Mouse (Mus musculus) limb, embryonic 14.5 days (tissue): ENCODE results near the gene Fkbp4. TPM values are rescaled to one million over a fixed set of nuclear protein-coding genes. Genes with fewer than 3 reads are reported as not detected.

Experiments used
- ATAC-seq: fragments of 200-750 bp; cut with Nextera tagmentation; 2 replicates; pipeline ENCODE4 v1.8.0; 2017; ENCODE audit warnings: low read depth, moderate number of reproducible peaks, moderate TSS enrichment; ENCODE audit not compliant: low FRiP score
- DNase-seq: peaks from one replicate; pipeline ENCODE4 v3.0.0-alpha.2; 2015; ENCODE audit warnings: low spot score
- H3K27ac ChIP-seq: fragments of 300-500 bp; sonication (generic); replicated peaks from 2 replicates; pipeline ENCODE4 v1.5.1; 2014; ENCODE audit warnings: low read depth, mild to moderate bottlenecking, low read length, moderate library complexity, mixed read lengths
- H3K27me3 ChIP-seq: fragments of 300-500 bp; sonication (generic); 2 replicates; pipeline ENCODE4 v1.6.1; 2014; ENCODE audit warnings: low read length, mixed read lengths; ENCODE audit not compliant: control insufficient read depth, insufficient read depth
- H3K36me3 ChIP-seq: fragments of 300-500 bp; sonication (generic); 2 replicates; pipeline ENCODE4 v1.6.1; 2014; ENCODE audit warnings: mild to moderate bottlenecking, low read length, moderate library complexity, mixed read lengths; ENCODE audit not compliant: control insufficient read depth, insufficient read depth
- H3K4me1 ChIP-seq: fragments of 300-500 bp; sonication (generic); 2 replicates; pipeline ENCODE4 v1.6.1; 2014; ENCODE audit warnings: antibody characterized with exemption, low read length, mixed read lengths; ENCODE audit not compliant: control insufficient read depth, insufficient read depth
- H3K4me2 ChIP-seq: fragments of 300-500 bp; sonication (generic); replicated peaks from 2 replicates; pipeline ENCODE4 v1.6.1; 2014; ENCODE audit warnings: low read depth, mild to moderate bottlenecking, low read length, moderate library complexity; ENCODE audit not compliant: severe bottlenecking
- H3K4me3 ChIP-seq: fragments of 300-500 bp; sonication (generic); replicated peaks from 2 replicates; pipeline ENCODE4 v1.5.1; 2014; ENCODE audit warnings: low read length
- H3K9ac ChIP-seq: fragments of 300-500 bp; sonication (generic); 2 replicates; pipeline ENCODE4 v1.6.1; 2014; ENCODE audit warnings: mild to moderate bottlenecking, low read depth, low read length, moderate library complexity; ENCODE audit not compliant: severe bottlenecking
- H3K9me3 ChIP-seq: fragments of 300-500 bp; sonication (generic); 2 replicates; pipeline ENCODE4 v1.6.1; 2016; ENCODE audit warnings: low read length; ENCODE audit not compliant: control insufficient read depth
- POLR2A ChIP-seq: fragments of 200-500 bp; IDR thresholded peaks from 2 replicates; pipeline ENCODE4 v1.8.0; 2012; ENCODE audit warnings: inconsistent platforms, mild to moderate bottlenecking, moderate library complexity, borderline replicate concordance; ENCODE audit not compliant: insufficient read depth, insufficient read length; ENCODE audit errors: extremely low read depth
- WGBS: fragments of 180-500 bp; shearing (Covaris S2); extraction: QIAGEN DNeasy Blood & Tissue Kit; methylation state at CpG from one replicate; pipeline ENCODE4 v1.1.7; 2014; 5-methylcytosine and 5-hydroxymethylcytosine counted together
- polyA plus RNA-seq, 2 experiments: library from polyadenylated mRNA; depleted of rRNA in 1 of 2; stranded (reverse) in 1 of 2; unstranded in 1 of 2; fragments of >200 nt; fragmentation: Nextera tagmentation in 1 of 2; extraction: Ambion mirVana in 1 of 2; gene quantifications; 2 replicates each; pipeline versions ENCODE4 v1.2.1 to v1.2.3; 2012 to 2014

The Fkbp4 gene
- 187 and 227 TPM in 2 replicates for polyA plus RNA-seq (2012; rRNA removed)
- 297 and 306 TPM in 2 replicates for polyA plus RNA-seq (2014; fragmentation: Nextera tagmentation; extraction: Ambion mirVana)

GRCm38 (mm10) chr6:128438317-128438870 lies at the start of gene Fkbp4:
Fkbp4 (minus strand) TSS chr6:128438677.
- peak within 1 kb of the TSS; percentile 96 for H3K4me3 ChIP-seq
- peak; percentile 90 for TF ChIP-seq POLR2A
- H3K36me3 ChIP-seq, result peaks cover 36% of the 10 kb centered on the region
- DNase-seq (peak; percentile 92), ATAC-seq (peak; percentile 95)
- H3K9me3 ChIP-seq, result no peaks in the 10 kb centered on the region
- WGBS, result under 1% methylated on average over 46 of the region's 67 CpGs
- peak within 1 kb of the TSS; percentile 94 for H3K9ac ChIP-seq
- H3K4me2 ChIP-seq, result peak within 1 kb of the TSS; percentile 81
- H3K27me3 ChIP-seq, result no peaks in the 10 kb centered on the region
- H3K4me1 ChIP-seq, result peaks cover 15% of the 10 kb centered on the region
- peak within 1 kb of the TSS; percentile 92 for H3K27ac ChIP-seq

GRCm38 (mm10) chr6:128487736-128488135 lies 49.3 kb upstream of the Fkbp4 start:
- Histone ChIP-seq H3K9ac (no peak overlapping the region), H3K36me3 (no peaks in the 10 kb centered on the region), H3K27me3 (no peaks in the 10 kb centered on the region), H3K4me2 (no peak overlapping the region), H3K4me3 (no peak overlapping the region), H3K27ac (no peak overlapping the region), H3K9me3 (no peaks in the 10 kb centered on the region), H3K4me1 (no peaks in the 10 kb centered on the region)
- ATAC-seq, result no peak
- DNase-seq, result no peak
- no peak for TF ChIP-seq POLR2A
- WGBS, result 87% methylated on average over 11 of the region's 11 CpGs

GRCm38 (mm10) chr6:128479463-128480454 lies 41.3 kb upstream of the Fkbp4 start:
- ATAC-seq, result peak; percentile 88
- peak overlapping the region; percentile 11; the same call in 1 of the 2 replicates for H3K4me3 ChIP-seq
- peak overlapping the region; percentile 8; the same call in 1 of the 2 replicates for H3K4me2 ChIP-seq
- 22% methylated on average over 24 of the region's 26 CpGs for WGBS
- no peak; the same call in 1 of the 2 replicates for TF ChIP-seq POLR2A
- DNase-seq, result peak; percentile 89
- no peak overlapping the region for H3K27ac ChIP-seq
- no peaks in the 10 kb centered on the region for H3K4me1 ChIP-seq
- H3K9me3 ChIP-seq, result no peaks in the 10 kb centered on the region
- H3K9ac ChIP-seq, result no peak overlapping the region
- no peaks in the 10 kb centered on the region for H3K27me3 ChIP-seq
- no peaks in the 10 kb centered on the region for H3K36me3 ChIP-seq

- Histone ChIP-seq H3K9me3 (no peaks in the 10 kb centered on the region), H3K27ac (no peak overlapping the region), H3K4me2 (no peak overlapping the region), H3K4me3 (no peak overlapping the region), H3K36me3 (no peaks in the 10 kb centered on the region), H3K9ac (no peak overlapping the region), H3K4me1 (no peaks in the 10 kb centered on the region), H3K27me3 (no peaks in the 10 kb centered on the region)
- TF ChIP-seq POLR2A, result no peak
- WGBS, result 31% methylated on average over 4 of the region's 4 CpGs
- ATAC-seq (no peak), DNase-seq (no peak)
These were observed 39.0 kb upstream of the Fkbp4 start for GRCm38 (mm10) chr6:128477495-128477894.

DNA sequence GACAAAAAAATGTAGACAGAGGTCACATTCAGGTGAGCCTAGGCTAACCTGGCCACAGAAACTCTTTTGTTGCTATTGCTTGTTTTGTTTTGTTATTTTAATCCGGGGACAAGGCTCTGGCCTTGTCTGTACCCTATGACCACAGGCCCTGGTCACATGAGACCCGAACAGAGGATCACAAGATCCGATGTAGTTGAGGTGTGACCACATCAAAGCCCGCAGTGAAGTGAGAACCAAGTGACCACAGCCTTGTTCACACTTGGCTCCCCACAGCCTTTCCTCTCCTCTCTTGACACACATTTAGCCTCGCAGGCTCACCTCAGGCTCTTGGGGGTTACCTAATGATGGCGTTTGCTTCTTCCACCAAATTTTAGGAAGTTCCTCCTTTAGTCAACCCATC lies 35.6 kb upstream of the Fkbp4 start:
- Histone ChIP-seq H3K27me3 (no peaks in the 10 kb centered on the region), H3K36me3 (no peaks in the 10 kb centered on the region), H3K4me3 (no peak overlapping the region), H3K9me3 (no peaks in the 10 kb centered on the region), H3K9ac (no peak overlapping the region), H3K4me2 (no peak overlapping the region), H3K27ac (no peak overlapping the region), H3K4me1 (no peaks in the 10 kb centered on the region)
- no peak for ATAC-seq
- no peak for DNase-seq
- WGBS, result 79% methylated on average over 6 of the region's 6 CpGs
- no peak for TF ChIP-seq POLR2A
